Mouse (Mus musculus) olfactory bulb, adult 2 months (tissue): Measurements from ENCODE around the gene Saxo1.

Source experiments
- CTCF ChIP-seq: fragments of 200-500 bp; IDR thresholded peaks from 2 replicates; pipeline ENCODE4 v1.5.1; 2012; ENCODE audit warnings: low read depth, mild to moderate bottlenecking, low read length, moderate library complexity; ENCODE audit not compliant: insufficient read depth
- POLR2A ChIP-seq: fragments of 200-500 bp; IDR thresholded peaks from 2 replicates; pipeline ENCODE4 v1.6.1; 2012; ENCODE audit warnings: mild to moderate bottlenecking, low read depth, low read length, moderate library complexity; ENCODE audit not compliant: insufficient read depth

- TF ChIP-seq POLR2A: no peak
- TF ChIP-seq CTCF: no peak
Measured at GRCm38 (mm10) chr4:86523771-86524170, 34.4 kb downstream of the Saxo1 start.
